ENCODE assay signal across 15 mouse cellular contexts in genomic region chr4:129241898-129242297, GRCm38 (mm10). TPM values are rescaled to one million over a fixed set of nuclear protein-coding genes. Genes with fewer than 3 reads are reported as not detected.
A peak's percentile ranks its signal among the peaks of the same experiment; 100 is the strongest.
DNase-seq lines count a peak whose midpoint lies in the region; ATAC-seq and TF ChIP-seq lines count a peak whose summit lies in the region.
"Had no signal": no experiment of that assay in that cellular context is flagged by ENCODE, and none has a peak within 500 bp of the region (broad histone marks: within the 10 kb centered on the region; RNA-seq: fewer than 3 reads in every experiment).

No protein-coding gene starts in this region.

- no peak overlapping the region for H3K9ac ChIP-seq in hindbrain, embryonic 14.5 days
- no peak overlapping the region for H3K9ac ChIP-seq in forebrain, postnatal 0 days
- H3K9ac ChIP-seq in midbrain, embryonic 14.5 days (replicated peaks; ENCODE audit: low read length), result no peak overlapping the region

- H3K4me1 ChIP-seq in hindbrain, embryonic 10.5 days (replicated peaks), result peaks cover 69% of the 10 kb centered on the region
- peaks cover 26% of the 10 kb centered on the region for H3K4me1 ChIP-seq in hindbrain, embryonic 14.5 days (replicated peaks; ENCODE audit: control insufficient read depth, insufficient read depth, low read length)
- peaks cover 91% of the 10 kb centered on the region for H3K4me1 ChIP-seq in G1E (ENCODE audit: insufficient read depth, low read depth, low read length)
- H3K4me1 ChIP-seq in forebrain, postnatal 0 days (ENCODE audit: insufficient read depth), result no peaks in the 10 kb centered on the region; the same call in 1 of the 2 replicates
- peaks cover 22% of the 10 kb centered on the region for H3K4me1 ChIP-seq in midbrain, embryonic 14.5 days (ENCODE audit: control insufficient read depth, insufficient read depth, low read length)

- no peaks in the 10 kb centered on the region for H3K36me3 ChIP-seq in hindbrain, embryonic 10.5 days
- H3K36me3 ChIP-seq in hindbrain, embryonic 14.5 days (replicated peaks; ENCODE audit: control insufficient read depth, insufficient read depth), result no peaks in the 10 kb centered on the region
- peaks cover 58% of the 10 kb centered on the region for H3K36me3 ChIP-seq in G1E (replicated peaks)
- H3K36me3 ChIP-seq in forebrain, postnatal 0 days (ENCODE audit: insufficient read depth), result no peaks in the 10 kb centered on the region
- H3K36me3 ChIP-seq in midbrain, embryonic 14.5 days (ENCODE audit: control insufficient read depth, insufficient read depth, low read length), result no peaks in the 10 kb centered on the region

- DNase-seq in hindbrain, embryonic 10.5 days (ENCODE audit: low spot score), result no peak
- no peak for DNase-seq in hindbrain, embryonic 14.5 days (ENCODE audit: low spot score)
- DNase-seq in G1E (ENCODE audit: low spot score), result no peak
- DNase-seq in forebrain, postnatal 0 days, result no peak
- DNase-seq in midbrain, embryonic 14.5 days, result no peak
- DNase-seq in T-cell, adult 2 months (ENCODE audit: low spot score), result no peak
- DNase-seq in kidney, postnatal 10 days, result no peak
- DNase-seq in adrenal gland, postnatal 25 days, result no peak
- DNase-seq: adrenal gland, postnatal 10 days; B cell, adult 2 months; cerebellum, adult 2 months; gastrocnemius, postnatal 10 days; right cerebral cortex, postnatal 4 days had no signal

- H3K9me3 ChIP-seq in hindbrain, embryonic 10.5 days, result no peaks in the 10 kb centered on the region
- H3K9me3 ChIP-seq in hindbrain, embryonic 14.5 days (ENCODE audit: control insufficient read depth, low read length), result no peaks in the 10 kb centered on the region
- peaks cover 6% of the 10 kb centered on the region for H3K9me3 ChIP-seq in G1E (replicated peaks)
- no peaks in the 10 kb centered on the region for H3K9me3 ChIP-seq in forebrain, postnatal 0 days (ENCODE audit: low read length)
- H3K9me3 ChIP-seq in midbrain, embryonic 14.5 days (ENCODE audit: control insufficient read depth, low read length), result no peaks in the 10 kb centered on the region
- H3K9me3 ChIP-seq: megakaryocyte, embryonic 14.5 days had no signal

- H3K27ac ChIP-seq in hindbrain, embryonic 10.5 days, result peak overlapping the region; percentile 79
- no peak overlapping the region for H3K27ac ChIP-seq in hindbrain, embryonic 14.5 days
- no peak overlapping the region for H3K27ac ChIP-seq in forebrain, postnatal 0 days (ENCODE audit: low read depth, low read length)
- 0 out of 2 replicates have a peak overlapping the region, but pooled peaks have one; percentile 37 for H3K27ac ChIP-seq in midbrain, embryonic 14.5 days (replicated peaks; ENCODE audit: low read depth, low read length)

- no peak for TF ChIP-seq CTCF in G1E (IDR thresholded peaks at IDR 0.05; ENCODE audit: low read depth, low read length)
- TF ChIP-seq CTCF in forebrain, postnatal 0 days (IDR thresholded peaks at IDR 0.05; ENCODE audit: low read depth), result no peak

- peaks cover 57% of the 10 kb centered on the region for H3K27me3 ChIP-seq in hindbrain, embryonic 10.5 days (ENCODE audit: insufficient read depth, poor library complexity, severe bottlenecking)
- H3K27me3 ChIP-seq in hindbrain, embryonic 14.5 days (ENCODE audit: control insufficient read depth, insufficient read depth, low read length), result peaks cover 7% of the 10 kb centered on the region
- H3K27me3 ChIP-seq in G1E (ENCODE audit: insufficient read depth, low read length), result no peaks in the 10 kb centered on the region; the same call in 1 of the 2 replicates
- H3K27me3 ChIP-seq in forebrain, postnatal 0 days (ENCODE audit: insufficient read depth, low read length), result peaks cover 7% of the 10 kb centered on the region
- peaks cover 13% of the 10 kb centered on the region for H3K27me3 ChIP-seq in midbrain, embryonic 14.5 days (ENCODE audit: control insufficient read depth, insufficient read depth, low read length)
- H3K27me3 ChIP-seq: Patski had no signal

- no peak for ATAC-seq in hindbrain, embryonic 14.5 days (ENCODE audit: low FRiP score)
- ATAC-seq in G1E (ENCODE audit: extremely low read depth, insufficient number of reproducible peaks, low FRiP score, poor library complexity, severe bottlenecking), result no peak
- peak; percentile 46 for ATAC-seq in forebrain, postnatal 0 days
- ATAC-seq in midbrain, embryonic 14.5 days (ENCODE audit: low FRiP score, low TSS enrichment), result no peak
- ATAC-seq: Patski had no signal

- H3K4me2 ChIP-seq in hindbrain, embryonic 14.5 days (replicated peaks), result no peak overlapping the region
- no peak overlapping the region for H3K4me2 ChIP-seq in forebrain, postnatal 0 days (ENCODE audit: low read depth)
- no peak overlapping the region for H3K4me2 ChIP-seq in midbrain, embryonic 14.5 days (ENCODE audit: low read length)

- 23% methylated on average over 7 of the region's 7 CpGs for WGBS in hindbrain, embryonic 10.5 days
- 16% methylated on average over 7 of the region's 7 CpGs for WGBS in hindbrain, embryonic 14.5 days
- 8% methylated on average over 7 of the region's 7 CpGs for WGBS in forebrain, postnatal 0 days
- 8% methylated on average over 7 of the region's 7 CpGs for WGBS in midbrain, embryonic 14.5 days

- H3K4me3 ChIP-seq in hindbrain, embryonic 10.5 days, result no peak overlapping the region
- H3K4me3 ChIP-seq in hindbrain, embryonic 14.5 days (replicated peaks; ENCODE audit: low read length), result no peak overlapping the region
- peak overlapping the region; percentile 49; the same call in 1 of the 2 replicates for H3K4me3 ChIP-seq in G1E (ENCODE audit: low read depth, low read length)
- H3K4me3 ChIP-seq in forebrain, postnatal 0 days (ENCODE audit: low read depth, low read length), result no peak overlapping the region
- no peak overlapping the region for H3K4me3 ChIP-seq in midbrain, embryonic 14.5 days (replicated peaks; ENCODE audit: low read depth, low read length)
- H3K4me3 ChIP-seq: megakaryocyte, embryonic 14.5 days had no signal

RNA-seq across cellular contexts. Expression of gene C77080, which starts 19.3 kb away (rescaled TPM):
- polyA plus RNA-seq in hindbrain, embryonic 10.5 days (2016; fragmentation: Nextera tagmentation; extraction: Ambion mirVana), result 3.0 and 3.7 TPM in 2 replicates
- polyA plus RNA-seq in hindbrain, embryonic 14.5 days (2014; fragmentation: Nextera tagmentation; extraction: Ambion mirVana), result 5.8 and 7.0 TPM in 2 replicates
- 67.9 and 76.6 TPM in 2 replicates for total RNA-seq in G1E (2014; fragmentation: Nextera tagmentation)
- 22.0 and 23.6 TPM in 2 replicates for total RNA-seq in G1E (2017)
- 182 and 196 TPM in 2 replicates for polyA plus RNA-seq in G1E (2012)
- 7.8 and 10.6 TPM in 2 replicates for total RNA-seq in forebrain, postnatal 0 days (2014; rRNA removed)
- polyA plus RNA-seq in forebrain, postnatal 0 days (2015; fragmentation: Nextera tagmentation; extraction: Ambion mirVana), result 2.7 and 3.5 TPM in 2 replicates
- polyA plus RNA-seq in midbrain, embryonic 14.5 days (2014; fragmentation: Nextera tagmentation; extraction: Ambion mirVana), result 7.0 and 8.4 TPM in 2 replicates
- total RNA-seq in adrenal gland, postnatal 25 days (2021), result 14.5 and 17.8 TPM in 2 replicates

RNA-seq across cellular contexts. Expression of gene Sync, which starts 45.5 kb away (rescaled TPM):
- polyA plus RNA-seq in hindbrain, embryonic 10.5 days (2016; fragmentation: Nextera tagmentation; extraction: Ambion mirVana), result 0.37 and 0.63 TPM in 2 replicates
- polyA plus RNA-seq in hindbrain, embryonic 14.5 days (2014; fragmentation: Nextera tagmentation; extraction: Ambion mirVana), result 1.2 and 2.2 TPM in 2 replicates
- total RNA-seq in G1E (2014; fragmentation: Nextera tagmentation), result 17.2 and 18.7 TPM in 2 replicates
- 2.1 TPM in 2 replicates for total RNA-seq in G1E (2017)
- 6.1 and 6.9 TPM in 2 replicates for polyA plus RNA-seq in G1E (2012)
- total RNA-seq in forebrain, postnatal 0 days (2014; rRNA removed), result 0.52 and 0.54 TPM in 2 replicates
- polyA plus RNA-seq in forebrain, postnatal 0 days (2015; fragmentation: Nextera tagmentation; extraction: Ambion mirVana), result 0.48 and 0.79 TPM in 2 replicates
- 0.34 and 0.54 TPM in 2 replicates for polyA plus RNA-seq in midbrain, embryonic 14.5 days (2014; fragmentation: Nextera tagmentation; extraction: Ambion mirVana)
- 0.61 and 0.86 TPM in 2 replicates for total RNA-seq in adrenal gland, postnatal 25 days (2021)

RNA-seq across cellular contexts. Expression of gene Yars, which starts 52.3 kb away (rescaled TPM):
- polyA plus RNA-seq in hindbrain, embryonic 10.5 days (2016; fragmentation: Nextera tagmentation; extraction: Ambion mirVana), result 104 and 109 TPM in 2 replicates
- polyA plus RNA-seq in hindbrain, embryonic 14.5 days (2014; fragmentation: Nextera tagmentation; extraction: Ambion mirVana), result 111 and 118 TPM in 2 replicates
- 106 and 115 TPM in 2 replicates for total RNA-seq in G1E (2014; fragmentation: Nextera tagmentation)
- 74.5 and 79.1 TPM in 2 replicates for total RNA-seq in G1E (2017)
- polyA plus RNA-seq in G1E (2012), result 65.8 and 74.8 TPM in 2 replicates
- 97.7 and 119 TPM in 2 replicates for total RNA-seq in forebrain, postnatal 0 days (2014; rRNA removed)
- polyA plus RNA-seq in forebrain, postnatal 0 days (2015; fragmentation: Nextera tagmentation; extraction: Ambion mirVana), result 108 and 120 TPM in 2 replicates
- 116 and 122 TPM in 2 replicates for polyA plus RNA-seq in midbrain, embryonic 14.5 days (2014; fragmentation: Nextera tagmentation; extraction: Ambion mirVana)
- total RNA-seq in adrenal gland, postnatal 25 days (2021), result 96.4 and 99.5 TPM in 2 replicates

RNA-seq across cellular contexts. Expression of gene S100pbp, which starts 52.4 kb away (rescaled TPM):
- 21.5 and 26.3 TPM in 2 replicates for polyA plus RNA-seq in hindbrain, embryonic 10.5 days (2016; fragmentation: Nextera tagmentation; extraction: Ambion mirVana)
- polyA plus RNA-seq in hindbrain, embryonic 14.5 days (2014; fragmentation: Nextera tagmentation; extraction: Ambion mirVana), result 17.3 and 19.3 TPM in 2 replicates
- 124 and 145 TPM in 2 replicates for total RNA-seq in G1E (2014; fragmentation: Nextera tagmentation)
- 47.9 and 57.6 TPM in 2 replicates for total RNA-seq in G1E (2017)
- polyA plus RNA-seq in G1E (2012), result 3.4 and 4.5 TPM in 2 replicates
- total RNA-seq in forebrain, postnatal 0 days (2014; rRNA removed), result 41.4 and 52.2 TPM in 2 replicates
- polyA plus RNA-seq in forebrain, postnatal 0 days (2015; fragmentation: Nextera tagmentation; extraction: Ambion mirVana), result 11.0 and 15.6 TPM in 2 replicates
- polyA plus RNA-seq in midbrain, embryonic 14.5 days (2014; fragmentation: Nextera tagmentation; extraction: Ambion mirVana), result 18.2 and 23.7 TPM in 2 replicates
- total RNA-seq in adrenal gland, postnatal 25 days (2021), result 25.1 and 27.5 TPM in 2 replicates

Comparison
In these comparisons a context has a peak if more than half of its experiments do, and no peak if none do; other contexts are left out.
1. H3K27ac ChIP-seq: peak in hindbrain, embryonic 10.5 days (single experiment) and midbrain, embryonic 14.5 days (single experiment); none in hindbrain, embryonic 14.5 days (single experiment) and forebrain, postnatal 0 days (single experiment).
2. RNA of gene C77080, which starts 19.3 kb away (polyA plus RNA-seq): 182 to 196 TPM in G1E; 7.0 to 8.4 TPM in midbrain, embryonic 14.5 days, 5.8 to 7.0 TPM in hindbrain, embryonic 14.5 days, 3.0 to 3.7 TPM in hindbrain, embryonic 10.5 days and 2.7 to 3.5 TPM in forebrain, postnatal 0 days; every median in the first group is over 10 times any median in the second.